Mouse (Mus musculus): ENCODE measurements around the gene Gphn.

DNA sequence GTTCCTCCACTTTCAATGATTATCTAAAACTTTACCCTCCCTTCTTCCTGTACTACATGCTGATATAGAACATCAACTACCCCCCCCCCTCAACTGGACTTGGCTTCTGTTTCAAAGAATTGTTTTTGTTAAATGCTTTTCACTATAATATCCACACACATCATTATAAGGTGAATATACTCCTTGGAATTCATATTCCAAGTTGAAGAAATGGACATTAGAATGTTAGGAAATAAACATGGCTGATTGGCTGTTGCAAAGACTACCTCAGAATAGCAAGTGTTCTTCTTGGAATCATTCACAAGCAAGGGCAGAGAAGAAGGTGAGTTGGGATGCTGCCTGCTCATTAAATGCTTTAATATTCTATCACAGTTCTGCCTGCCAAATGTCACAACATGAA is 32.2 kb upstream of the Gphn start, which contains the start of gene Gm6657:
- no peak for TF ChIP-seq CTCF (IDR thresholded peaks at IDR 0.05; ENCODE audit: borderline replicate concordance, insufficient read depth, low read depth, low read length)
- no peak for TF ChIP-seq POLR2A (IDR thresholded peaks at IDR 0.05; ENCODE audit: borderline replicate concordance, insufficient read depth, low read length)

Data from cerebellum, adult 2 months (tissue).